Mouse (Mus musculus): ENCODE data around the gene 1500011B03Rik. TPM values are rescaled to one million over a fixed set of nuclear protein-coding genes. Genes with fewer than 3 reads are reported as not detected.
"Not testable (repeated sequence)": the region's sequence is repeated elsewhere in the genome, so short reads cannot be mapped to it uniquely, and the experiment has no call there.

1500011B03Rik gene
- polyA plus RNA-seq, 1 experiment: 34.7 TPM

- Histone ChIP-seq H3K4me3 (ENCODE audit: insufficient read depth, poor library complexity, severe bottlenecking) (no peak within 1 kb of the TSS), H3K79me2 (ENCODE audit: control insufficient read depth, insufficient read depth) (no peaks in the 10 kb centered on the region), H3K27me3 (ENCODE audit: control insufficient read depth, insufficient read depth, insufficient read length) (peaks cover 17% of the 10 kb centered on the region), H3K36me3 (ENCODE audit: control insufficient read depth, insufficient read depth) (no peaks in the 10 kb centered on the region), H3ac (ENCODE audit: control insufficient read depth, insufficient read length, low read depth) (no peak within 1 kb of the TSS), H3K79me3 (ENCODE audit: low read depth) (no peaks in the 10 kb centered on the region)
- TF ChIP-seq FOSL1 (IDR thresholded peaks at IDR 0.05; ENCODE audit: insufficient read depth, low read length, poor library complexity, severe bottlenecking): no peak
- no peak for TF ChIP-seq CEBPB (IDR thresholded peaks at IDR 0.05; ENCODE audit: low read depth)
- TF ChIP-seq MAX (IDR thresholded peaks at IDR 0.05): no peak
- no peak for TF ChIP-seq CTCF (IDR thresholded peaks at IDR 0.05; ENCODE audit: control insufficient read depth, insufficient read depth, insufficient read length)
- TF ChIP-seq USF1 (IDR thresholded peaks at IDR 0.05; ENCODE audit: low read depth): no peak
- no peak for TF ChIP-seq MYOD1 (IDR thresholded peaks at IDR 0.05; ENCODE audit: control insufficient read depth, insufficient read length, low read depth)
- TF ChIP-seq MYOG (IDR thresholded peaks at IDR 0.05; ENCODE audit: control insufficient read depth, extremely low read depth, insufficient read length): no peak
These were observed 35.3 kb upstream of the 1500011B03Rik start, which contains the start of gene Gm9936 for GRCm38 (mm10) chr5:114858582-114858981. Gene Gm9936 (minus strand): TSS chr5:114858682.

- not testable (repeated sequence) for H3K79me2 ChIP-seq (ENCODE audit: control insufficient read depth, insufficient read depth); H3ac ChIP-seq (ENCODE audit: control insufficient read depth, insufficient read length, low read depth); H3K36me3 ChIP-seq (ENCODE audit: control insufficient read depth, insufficient read depth); H3K79me3 ChIP-seq (ENCODE audit: low read depth); H3K4me3 ChIP-seq (ENCODE audit: insufficient read depth, poor library complexity, severe bottlenecking); H3K27me3 ChIP-seq (ENCODE audit: control insufficient read depth, insufficient read depth, insufficient read length)
These were observed 30.1 kb upstream of the 1500011B03Rik start, which contains the start of gene 4930519G04Rik for GRCm38 (mm10) chr5:114853364-114853763. Gene 4930519G04Rik (plus strand): TSS chr5:114853664.

- Histone ChIP-seq H3K79me2 (ENCODE audit: control insufficient read depth, insufficient read depth) (no peaks in the 10 kb centered on the region), H3K36me3 (ENCODE audit: control insufficient read depth, insufficient read depth) (no peaks in the 10 kb centered on the region), H3ac (ENCODE audit: control insufficient read depth, insufficient read length, low read depth) (no peak overlapping the region), H3K27me3 (ENCODE audit: control insufficient read depth, insufficient read depth, insufficient read length) (peaks cover 9% of the 10 kb centered on the region), H3K79me3 (ENCODE audit: low read depth) (no peaks in the 10 kb centered on the region), H3K4me3 (ENCODE audit: insufficient read depth, poor library complexity, severe bottlenecking) (no peak overlapping the region)
- no peak for TF ChIP-seq MYOD1 (IDR thresholded peaks at IDR 0.05; ENCODE audit: control insufficient read depth, insufficient read length, low read depth)
- TF ChIP-seq MAX (IDR thresholded peaks at IDR 0.05): no peak
- TF ChIP-seq CTCF (IDR thresholded peaks at IDR 0.05; ENCODE audit: control insufficient read depth, insufficient read depth, insufficient read length): no peak
- no peak for TF ChIP-seq USF1 (IDR thresholded peaks at IDR 0.05; ENCODE audit: low read depth)
- no peak for TF ChIP-seq MYOG (IDR thresholded peaks at IDR 0.05; ENCODE audit: control insufficient read depth, extremely low read depth, insufficient read length)
- TF ChIP-seq FOSL1 (IDR thresholded peaks at IDR 0.05; ENCODE audit: insufficient read depth, low read length, poor library complexity, severe bottlenecking): no peak
- TF ChIP-seq CEBPB (IDR thresholded peaks at IDR 0.05; ENCODE audit: low read depth): no peak
These were observed 28.4 kb upstream of the 1500011B03Rik start for GRCm38 (mm10) chr5:114851565-114852236.

- H3K27me3 ChIP-seq (ENCODE audit: control insufficient read depth, insufficient read depth, insufficient read length); H3K79me2 ChIP-seq (ENCODE audit: control insufficient read depth, insufficient read depth); H3K4me3 ChIP-seq (ENCODE audit: insufficient read depth, poor library complexity, severe bottlenecking); H3K36me3 ChIP-seq (ENCODE audit: control insufficient read depth, insufficient read depth); H3ac ChIP-seq (ENCODE audit: control insufficient read depth, insufficient read length, low read depth); H3K79me3 ChIP-seq (ENCODE audit: low read depth): not testable (repeated sequence)
These were observed 21.1 kb upstream of the 1500011B03Rik start for GRCm38 (mm10) chr5:114844371-114844770.

- Histone ChIP-seq H3K79me2 (ENCODE audit: control insufficient read depth, insufficient read depth) (no peaks in the 10 kb centered on the region), H3K27me3 (ENCODE audit: control insufficient read depth, insufficient read depth, insufficient read length) (no peaks in the 10 kb centered on the region), H3ac (ENCODE audit: control insufficient read depth, insufficient read length, low read depth) (no peak overlapping the region), H3K36me3 (ENCODE audit: control insufficient read depth, insufficient read depth) (no peaks in the 10 kb centered on the region), H3K79me3 (ENCODE audit: low read depth) (no peaks in the 10 kb centered on the region), H3K4me3 (ENCODE audit: insufficient read depth, poor library complexity, severe bottlenecking) (no peak overlapping the region)
- TF ChIP-seq MYOD1 (IDR thresholded peaks at IDR 0.05; ENCODE audit: control insufficient read depth, insufficient read length, low read depth) (no peak), MYOG (IDR thresholded peaks at IDR 0.05; ENCODE audit: control insufficient read depth, extremely low read depth, insufficient read length) (no peak), CTCF (IDR thresholded peaks at IDR 0.05; ENCODE audit: control insufficient read depth, insufficient read depth, insufficient read length) (no peak), CEBPB (IDR thresholded peaks at IDR 0.05; ENCODE audit: low read depth) (no peak), MAX (IDR thresholded peaks at IDR 0.05) (no peak)
These were observed 19.4 kb upstream of the 1500011B03Rik start for GRCm38 (mm10) chr5:114842674-114843073.

- not testable (repeated sequence) for H3K79me3 ChIP-seq (ENCODE audit: low read depth); H3K36me3 ChIP-seq (ENCODE audit: control insufficient read depth, insufficient read depth); H3K79me2 ChIP-seq (ENCODE audit: control insufficient read depth, insufficient read depth); H3K4me3 ChIP-seq (ENCODE audit: insufficient read depth, poor library complexity, severe bottlenecking); H3ac ChIP-seq (ENCODE audit: control insufficient read depth, insufficient read length, low read depth); H3K27me3 ChIP-seq (ENCODE audit: control insufficient read depth, insufficient read depth, insufficient read length)
- TF ChIP-seq MYOD1 (IDR thresholded peaks at IDR 0.05; ENCODE audit: control insufficient read depth, insufficient read length, low read depth): peak; percentile 74
These were observed 18.9 kb upstream of the 1500011B03Rik start for GRCm38 (mm10) chr5:114842155-114842554.
